Mouse (Mus musculus): Measurements from ENCODE around the gene Vmn2r36.
"Not testable (repeated sequence)": the region's sequence is repeated elsewhere in the genome, so short reads cannot be mapped to it uniquely, and the experiment has no call there.

Vmn2r36 gene

DNA sequence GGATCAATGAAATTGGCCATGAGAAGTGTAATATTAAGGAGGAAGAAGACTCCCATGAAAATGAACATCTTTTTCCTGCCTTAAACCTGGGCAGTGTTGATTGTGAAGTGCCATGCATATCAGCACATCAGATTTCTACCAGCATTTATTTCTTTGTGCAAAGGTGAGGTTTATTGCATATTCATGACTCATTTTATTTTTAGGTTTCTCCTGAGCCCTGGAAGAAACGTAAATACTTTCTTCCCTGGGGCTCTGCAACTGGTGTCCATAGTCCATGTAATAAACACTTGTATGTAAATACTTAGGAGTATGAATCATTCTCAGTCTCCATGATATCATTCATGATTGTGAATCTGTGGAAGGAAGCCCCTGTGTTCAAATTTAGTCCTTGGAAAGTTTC lies at the start of gene Vmn2r36:
TSS of gene Vmn2r36 (minus strand) at position 101 of the 400 bp plus-strand sequence.
- DNase-seq (ENCODE audit: low read depth, low spot score): not testable (repeated sequence)

Measured in CD4-positive helper T cell, adult 2 months (primary cell).